Mouse (Mus musculus): ENCODE results near the gene Arhgef17. TPM values are rescaled to one million over a fixed set of nuclear protein-coding genes. Genes with fewer than 3 reads are reported as not detected.
A peak's percentile ranks its signal among the peaks of the same experiment; 100 is the strongest.

Gene Arhgef17
- total RNA-seq, 1 experiment: 23.2 TPM

GRCm38 (mm10) chr7:100950031-100950430 lies 18.1 kb upstream of the Arhgef17 start:
- H3K4me3 ChIP-seq (ENCODE audit: insufficient read depth in 1 of 2, low read depth in 1 of 2, low read length in 2 of 2, poor library complexity in 1 of 2, severe bottlenecking in 1 of 2): no peak overlapping the region
- TF ChIP-seq ZNF384 (IDR thresholded peaks at IDR 0.05; ENCODE audit: low read depth, low read length) (no peak), CHD2 (IDR thresholded peaks at IDR 0.05; ENCODE audit: low read depth, low read length) (no peak), HCFC1 (IDR thresholded peaks at IDR 0.05; ENCODE audit: borderline replicate concordance, insufficient read depth, low read length) (no peak), MAFK (IDR thresholded peaks at IDR 0.05; ENCODE audit: insufficient read depth, low read depth, low read length) (no peak), ZC3H11A (IDR thresholded peaks at IDR 0.05; ENCODE audit: borderline replicate concordance, low read depth, low read length) (no peak)
- peaks cover 0 to 3% of the 10 kb centered on the region in 2 experiments; a peak in 1 of 4 replicates for H3K4me1 ChIP-seq (ENCODE audit: control insufficient read depth in 2 of 2, insufficient read depth in 2 of 2, low read length in 2 of 2, poor library complexity in 1 of 2)
- H3K9me3 ChIP-seq (ENCODE audit: control insufficient read depth, insufficient read depth, low read depth, low read length): no peaks in the 10 kb centered on the region
- no peak overlapping the region for H3K27ac ChIP-seq (ENCODE audit: insufficient read depth, low read depth, low read length, poor library complexity, severe bottlenecking)
- no peak for DNase-seq (ENCODE audit: low read depth, low spot score)
- in situ Hi-C loops (cut with MboI; ENCODE audit: low sequenced_read_pairs in 2 of 2, unreplicated experiment in 2 of 2): no loop called here
- no peaks in the 10 kb centered on the region for H3K36me3 ChIP-seq (ENCODE audit: control insufficient read depth, insufficient read depth, low read length, poor library complexity, severe bottlenecking)
- H3K9ac ChIP-seq (ENCODE audit: insufficient read depth, low read depth, low read length, poor library complexity, severe bottlenecking): no peak overlapping the region

- no peak for TF ChIP-seq ZNF384 (IDR thresholded peaks at IDR 0.05; ENCODE audit: low read depth, low read length)
- TF ChIP-seq MAFK (IDR thresholded peaks at IDR 0.05; ENCODE audit: insufficient read depth, low read depth, low read length): no peak
- no peak for TF ChIP-seq CHD2 (IDR thresholded peaks at IDR 0.05; ENCODE audit: low read depth, low read length)
- TF ChIP-seq HCFC1 (IDR thresholded peaks at IDR 0.05; ENCODE audit: borderline replicate concordance, insufficient read depth, low read length): no peak
- no peak for TF ChIP-seq ZC3H11A (IDR thresholded peaks at IDR 0.05; ENCODE audit: borderline replicate concordance, low read depth, low read length)
- Histone ChIP-seq H3K27ac (ENCODE audit: insufficient read depth, low read depth, low read length, poor library complexity, severe bottlenecking) (no peak overlapping the region), H3K4me1 (ENCODE audit: control insufficient read depth in 2 of 2, insufficient read depth in 2 of 2, low read length in 2 of 2, poor library complexity in 1 of 2) (peaks cover 0 to 15% of the 10 kb centered on the region in 2 experiments; a peak in 1 of 4 replicates), H3K4me3 (ENCODE audit: insufficient read depth in 1 of 2, low read depth in 1 of 2, low read length in 2 of 2, poor library complexity in 1 of 2, severe bottlenecking in 1 of 2) (no peak overlapping the region), H3K9me3 (ENCODE audit: control insufficient read depth, insufficient read depth, low read depth, low read length) (no peaks in the 10 kb centered on the region), H3K36me3 (ENCODE audit: control insufficient read depth, insufficient read depth, low read length, poor library complexity, severe bottlenecking) (no peaks in the 10 kb centered on the region), H3K9ac (ENCODE audit: insufficient read depth, low read depth, low read length, poor library complexity, severe bottlenecking) (no peak overlapping the region)
- DNase-seq (ENCODE audit: low read depth, low spot score): no peak
- in situ Hi-C loops (cut with MboI; ENCODE audit: low sequenced_read_pairs in 2 of 2, unreplicated experiment in 2 of 2): no loop called here
These were observed 12.8 kb upstream of the Arhgef17 start for GRCm38 (mm10) chr7:100944738-100945137.

GRCm38 (mm10) chr7:100944306-100944705 lies 12.4 kb upstream of the Arhgef17 start:
- in situ Hi-C loops (cut with MboI; ENCODE audit: low sequenced_read_pairs in 2 of 2, unreplicated experiment in 2 of 2): no loop called here
- no peak overlapping the region for H3K27ac ChIP-seq (ENCODE audit: insufficient read depth, low read depth, low read length, poor library complexity, severe bottlenecking)

GRCm38 (mm10) chr7:100942789-100943615 lies 11.1 kb upstream of the Arhgef17 start:
- in situ Hi-C loops (cut with MboI; ENCODE audit: low sequenced_read_pairs in 2 of 2, unreplicated experiment in 2 of 2): no loop called here
- Histone ChIP-seq H3K4me1 (ENCODE audit: control insufficient read depth in 2 of 2, insufficient read depth in 2 of 2, low read length in 2 of 2, poor library complexity in 1 of 2) (peaks cover 0 to 21% of the 10 kb centered on the region in 2 experiments; a peak in 1 of 4 replicates), H3K36me3 (ENCODE audit: control insufficient read depth, insufficient read depth, low read length, poor library complexity, severe bottlenecking) (no peaks in the 10 kb centered on the region), H3K9ac (ENCODE audit: insufficient read depth, low read depth, low read length, poor library complexity, severe bottlenecking) (peak overlapping the region; percentile 47), H3K4me3 (ENCODE audit: insufficient read depth in 1 of 2, low read depth in 1 of 2, low read length in 2 of 2, poor library complexity in 1 of 2, severe bottlenecking in 1 of 2) (no peak overlapping the region), H3K9me3 (ENCODE audit: control insufficient read depth, insufficient read depth, low read depth, low read length) (no peaks in the 10 kb centered on the region), H3K27ac (ENCODE audit: insufficient read depth, low read depth, low read length, poor library complexity, severe bottlenecking) (peak overlapping the region; percentile 48; the same call in 1 of the 2 replicates)
- TF ChIP-seq HCFC1 (IDR thresholded peaks at IDR 0.05; ENCODE audit: borderline replicate concordance, insufficient read depth, low read length) (peak; percentile 48; the same call in 1 of the 2 replicates), ZNF384 (IDR thresholded peaks at IDR 0.05; ENCODE audit: low read depth, low read length) (no peak), MAFK (IDR thresholded peaks at IDR 0.05; ENCODE audit: insufficient read depth, low read depth, low read length) (no peak), ZC3H11A (IDR thresholded peaks at IDR 0.05; ENCODE audit: borderline replicate concordance, low read depth, low read length) (peak; percentile 62; the same call in 1 of the 2 replicates)
- peak; percentile 81 for DNase-seq (ENCODE audit: low read depth, low spot score)

More at GRCm38 (mm10) chr7:100944306-100944705, 12.4 kb upstream of the Arhgef17 start:
- Histone ChIP-seq H3K36me3 (ENCODE audit: control insufficient read depth, insufficient read depth, low read length, poor library complexity, severe bottlenecking) (no peaks in the 10 kb centered on the region), H3K9ac (ENCODE audit: insufficient read depth, low read depth, low read length, poor library complexity, severe bottlenecking) (0 out of 2 replicates have a peak overlapping the region, but pooled peaks have one; percentile 6), H3K4me3 (ENCODE audit: insufficient read depth in 1 of 2, low read depth in 1 of 2, low read length in 2 of 2, poor library complexity in 1 of 2, severe bottlenecking in 1 of 2) (no peak overlapping the region), H3K4me1 (ENCODE audit: control insufficient read depth in 2 of 2, insufficient read depth in 2 of 2, low read length in 2 of 2, poor library complexity in 1 of 2) (peaks cover 0 to 15% of the 10 kb centered on the region in 2 experiments; a peak in 1 of 4 replicates), H3K9me3 (ENCODE audit: control insufficient read depth, insufficient read depth, low read depth, low read length) (no peaks in the 10 kb centered on the region)
- TF ChIP-seq CHD2 (IDR thresholded peaks at IDR 0.05; ENCODE audit: low read depth, low read length) (no peak), ZNF384 (IDR thresholded peaks at IDR 0.05; ENCODE audit: low read depth, low read length) (no peak), MAFK (IDR thresholded peaks at IDR 0.05; ENCODE audit: insufficient read depth, low read depth, low read length) (no peak), ZC3H11A (IDR thresholded peaks at IDR 0.05; ENCODE audit: borderline replicate concordance, low read depth, low read length) (no peak), HCFC1 (IDR thresholded peaks at IDR 0.05; ENCODE audit: borderline replicate concordance, insufficient read depth, low read length) (no peak)
- DNase-seq (ENCODE audit: low read depth, low spot score): no peak
